Mouse (Mus musculus): ENCODE measurements at regions not wholly inside any gene's neighbourhood (a gene's known extent, or its start where the extent isn't known, plus 50 kb on each side); places are given as distances from the start of the nearest gene placed in this dataset.
A peak's percentile ranks its signal among the peaks of the same experiment; 100 is the strongest.

GRCm38 (mm10) chr17:93665889-93666288 lies 467.1 kb downstream of the Adcyap1 start:
- no peak for DNase-seq (ENCODE audit: low spot score)
- Histone ChIP-seq H3K27me3 (ENCODE audit: insufficient read depth, low read length) (no peaks in the 10 kb centered on the region), H3K4me1 (ENCODE audit: insufficient read depth, low read length) (no peaks in the 10 kb centered on the region), H3K36me3 (ENCODE audit: insufficient read depth, low read length) (no peaks in the 10 kb centered on the region), H3K4me2 (ENCODE audit: low read depth, low read length) (no peak overlapping the region), H3K9ac (replicated peaks; ENCODE audit: low read length) (no peak overlapping the region), H3K27ac (no peak overlapping the region), H3K4me3 (ENCODE audit: low read length) (no peak overlapping the region), H3K9me3 (ENCODE audit: low read length) (no peaks in the 10 kb centered on the region)
- no peak for ATAC-seq
- TF ChIP-seq CTCF (IDR thresholded peaks at IDR 0.05; ENCODE audit: low read depth), result no peak
- WGBS, result 96% methylated on average over 1 of the region's 1 CpGs

DNA sequence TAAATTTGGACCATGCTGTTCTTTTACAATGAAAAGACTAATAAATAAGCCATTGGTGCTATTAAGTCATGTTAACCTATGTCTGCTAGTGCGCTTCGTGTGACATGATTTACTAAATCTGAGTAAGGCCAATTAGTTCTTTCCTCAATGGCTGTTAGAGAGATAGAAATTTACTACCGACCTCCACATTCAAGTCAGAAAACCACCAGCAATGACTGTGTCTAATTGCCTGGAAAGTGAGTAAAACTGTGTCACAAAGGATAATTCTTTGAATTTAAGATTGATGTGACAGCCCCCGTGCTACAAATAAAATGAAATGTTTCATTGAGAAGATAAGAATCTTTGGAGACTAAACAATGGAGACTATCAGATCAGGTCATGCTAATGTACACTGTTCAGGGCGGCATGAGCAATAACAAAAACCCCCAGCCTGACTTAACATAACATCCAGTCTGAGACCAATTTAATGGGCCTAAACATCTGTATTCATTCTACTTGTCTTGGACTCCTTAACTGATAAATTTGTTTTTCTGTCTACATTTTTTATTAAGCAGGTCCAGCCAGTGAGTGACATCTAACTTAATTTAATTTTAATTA lies 477.6 kb downstream of the Adcyap1 start:
- 35% methylated on average over 5 of the region's 5 CpGs for WGBS
- H3K27me3 ChIP-seq (ENCODE audit: insufficient read depth, low read length), result no peaks in the 10 kb centered on the region
- H3K4me3 ChIP-seq (ENCODE audit: low read length), result no peak overlapping the region
- H3K9me3 ChIP-seq (ENCODE audit: low read length), result no peaks in the 10 kb centered on the region
- H3K4me2 ChIP-seq (ENCODE audit: low read depth, low read length), result no peak overlapping the region
- ATAC-seq (no peak), DNase-seq (ENCODE audit: low spot score) (no peak)
- no peaks in the 10 kb centered on the region for H3K36me3 ChIP-seq (ENCODE audit: insufficient read depth, low read length)
- no peak overlapping the region for H3K9ac ChIP-seq (replicated peaks; ENCODE audit: low read length)
- H3K27ac ChIP-seq, result no peak overlapping the region
- TF ChIP-seq CTCF (IDR thresholded peaks at IDR 0.05; ENCODE audit: low read depth), result no peak
- no peaks in the 10 kb centered on the region for H3K4me1 ChIP-seq (ENCODE audit: insufficient read depth, low read length)

DNA sequence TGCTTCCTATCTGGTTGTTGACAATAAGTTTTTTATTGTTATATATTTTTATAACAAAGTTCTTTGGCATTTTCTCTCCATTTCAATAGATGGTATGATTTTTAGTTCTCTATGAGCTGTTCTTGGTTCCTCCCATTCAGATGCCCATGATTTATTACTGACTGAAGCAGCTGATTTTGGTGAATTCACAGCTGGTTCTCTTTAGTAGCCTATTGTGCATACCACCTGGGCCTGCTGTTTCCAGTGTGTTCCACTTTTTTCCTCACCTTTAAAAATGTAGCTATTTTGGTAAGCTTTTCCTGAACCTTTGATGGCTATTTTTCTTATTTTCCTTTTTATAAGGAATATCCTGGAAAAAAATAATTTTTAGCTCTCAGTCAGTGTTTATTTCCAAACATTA lies 501.9 kb downstream of the Adcyap1 start:
- DNase-seq (ENCODE audit: low spot score) (no peak), ATAC-seq (no peak)
- H3K4me3 ChIP-seq (ENCODE audit: low read length), result no peak overlapping the region
- H3K4me1 ChIP-seq (ENCODE audit: insufficient read depth, low read length), result no peaks in the 10 kb centered on the region
- no peaks in the 10 kb centered on the region for H3K27me3 ChIP-seq (ENCODE audit: insufficient read depth, low read length)
- no peak overlapping the region for H3K4me2 ChIP-seq (ENCODE audit: low read depth, low read length)
- no peaks in the 10 kb centered on the region for H3K36me3 ChIP-seq (ENCODE audit: insufficient read depth, low read length)
- no peaks in the 10 kb centered on the region for H3K9me3 ChIP-seq (ENCODE audit: low read length)
- H3K9ac ChIP-seq (replicated peaks; ENCODE audit: low read length), result no peak overlapping the region
- no peak overlapping the region for H3K27ac ChIP-seq
- no peak for TF ChIP-seq CTCF (IDR thresholded peaks at IDR 0.05; ENCODE audit: low read depth)

DNA sequence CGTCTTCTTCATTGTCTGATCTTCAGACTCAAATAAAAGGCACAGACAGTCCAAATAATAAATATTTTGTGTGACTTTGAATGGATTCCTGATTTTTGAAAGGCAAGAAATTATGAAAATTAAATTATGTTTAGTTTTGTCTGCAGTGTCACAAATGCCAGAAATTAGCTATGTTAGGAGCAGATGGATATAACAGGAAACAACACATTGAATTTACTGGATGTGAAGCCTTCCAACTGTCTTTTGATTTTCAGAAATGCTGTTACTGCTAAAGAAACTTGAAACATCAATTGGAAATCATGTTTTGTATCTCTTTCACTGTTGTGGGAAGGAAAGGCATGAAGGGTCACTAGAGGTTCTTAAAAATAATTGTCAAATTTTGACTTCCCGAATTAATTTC lies 518.8 kb downstream of the Adcyap1 start:
- no peak for ATAC-seq
- no peak overlapping the region for H3K27ac ChIP-seq
- 91% methylated on average over 2 of the region's 2 CpGs for WGBS

GRCm38 (mm10) chr17:93741341-93741740 lies 542.5 kb downstream of the Adcyap1 start:
- DNase-seq (ENCODE audit: low spot score) (no peak), ATAC-seq (no peak)
- H3K4me2 ChIP-seq (ENCODE audit: low read depth, low read length), result no peak overlapping the region
- no peak overlapping the region for H3K27ac ChIP-seq
- no peaks in the 10 kb centered on the region for H3K27me3 ChIP-seq (ENCODE audit: insufficient read depth, low read length)
- H3K9ac ChIP-seq (replicated peaks; ENCODE audit: low read length), result no peak overlapping the region
- H3K4me1 ChIP-seq (ENCODE audit: insufficient read depth, low read length), result no peaks in the 10 kb centered on the region
- H3K9me3 ChIP-seq (ENCODE audit: low read length), result no peaks in the 10 kb centered on the region
- no peak for TF ChIP-seq CTCF (IDR thresholded peaks at IDR 0.05; ENCODE audit: low read depth)
- no peak overlapping the region for H3K4me3 ChIP-seq (ENCODE audit: low read length)
- H3K36me3 ChIP-seq (ENCODE audit: insufficient read depth, low read length), result no peaks in the 10 kb centered on the region

More for the DNA sequence above, 518.8 kb downstream of the Adcyap1 start:
- no peak overlapping the region for H3K4me3 ChIP-seq (ENCODE audit: low read length)
- no peak for TF ChIP-seq CTCF (IDR thresholded peaks at IDR 0.05; ENCODE audit: low read depth)
- no peak overlapping the region for H3K9ac ChIP-seq (replicated peaks; ENCODE audit: low read length)
- no peak for DNase-seq (ENCODE audit: low spot score)
- H3K36me3 ChIP-seq (ENCODE audit: insufficient read depth, low read length), result no peaks in the 10 kb centered on the region
- H3K4me2 ChIP-seq (ENCODE audit: low read depth, low read length), result no peak overlapping the region
- H3K4me1 ChIP-seq (ENCODE audit: insufficient read depth, low read length), result no peaks in the 10 kb centered on the region
- no peaks in the 10 kb centered on the region for H3K27me3 ChIP-seq (ENCODE audit: insufficient read depth, low read length)
- H3K9me3 ChIP-seq (ENCODE audit: low read length), result no peaks in the 10 kb centered on the region

DNA sequence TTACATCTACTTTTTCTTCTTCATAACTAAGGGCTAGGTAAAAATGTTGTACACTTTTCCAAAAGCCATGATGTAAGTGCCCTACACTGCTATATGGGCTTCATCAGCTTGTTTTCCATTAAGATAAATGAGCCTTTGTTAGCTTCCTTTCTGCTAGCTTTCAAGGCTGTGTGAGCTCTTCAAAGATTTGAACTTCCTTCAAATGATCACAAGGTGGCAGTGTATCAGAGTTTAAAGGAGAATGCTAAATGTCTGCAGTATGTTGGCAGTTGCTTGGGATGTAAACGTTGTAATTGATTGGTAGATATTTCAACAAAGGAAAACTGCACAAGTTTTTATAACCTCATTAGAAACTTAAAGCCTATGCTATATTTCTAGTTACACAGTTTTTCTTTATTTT lies 563.5 kb downstream of the Adcyap1 start:
- Histone ChIP-seq H3K9me3 (ENCODE audit: low read length) (no peaks in the 10 kb centered on the region), H3K27me3 (ENCODE audit: insufficient read depth, low read length) (no peaks in the 10 kb centered on the region), H3K4me1 (ENCODE audit: insufficient read depth, low read length) (no peaks in the 10 kb centered on the region), H3K4me2 (ENCODE audit: low read depth, low read length) (no peak overlapping the region), H3K4me3 (ENCODE audit: low read length) (no peak overlapping the region), H3K27ac (no peak overlapping the region), H3K36me3 (ENCODE audit: insufficient read depth, low read length) (no peaks in the 10 kb centered on the region), H3K9ac (replicated peaks; ENCODE audit: low read length) (no peak overlapping the region)
- WGBS, result 16% methylated on average over 1 of the region's 1 CpGs
- TF ChIP-seq CTCF (IDR thresholded peaks at IDR 0.05; ENCODE audit: low read depth), result peak; percentile 68
- ATAC-seq, result no peak
- DNase-seq (ENCODE audit: low spot score), result peak; percentile 69

Measured in hindbrain, postnatal 0 days (tissue).